Mouse (Mus musculus) limb, embryonic 12.5 days (tissue): ENCODE data around the gene Serinc3. TPM values are rescaled to one million over a fixed set of nuclear protein-coding genes. Genes with fewer than 3 reads are reported as not detected.
A peak's percentile ranks its signal among the peaks of the same experiment; 100 is the strongest.
"Not testable (repeated sequence)": the region's sequence is repeated elsewhere in the genome, so short reads cannot be mapped to it uniquely, and the experiment has no call there.

Experiments
- ATAC-seq: fragments of 200-750 bp; cut with Nextera tagmentation; 2 replicates; pipeline ENCODE4 v1.8.0; 2017; ENCODE audit warnings: low read depth, moderate TSS enrichment; ENCODE audit not compliant: insufficient number of reproducible peaks, insufficient read depth, low FRiP score, low TSS enrichment
- H3K27ac ChIP-seq: fragments of 300-500 bp; sonication (generic); 2 replicates; pipeline ENCODE4 v1.5.1; 2016; ENCODE audit warnings: mild to moderate bottlenecking, moderate library complexity
- H3K27me3 ChIP-seq: fragments of 300-500 bp; sonication (generic); 2 replicates; pipeline ENCODE4 v1.6.1; 2016; ENCODE audit warnings: mild to moderate bottlenecking, moderate library complexity
- H3K36me3 ChIP-seq: fragments of 300-500 bp; sonication (generic); 2 replicates; pipeline ENCODE4 v1.6.1; 2016; ENCODE audit warnings: mild to moderate bottlenecking, moderate library complexity
- H3K4me1 ChIP-seq: fragments of 300-500 bp; sonication (generic); replicated peaks from 2 replicates; pipeline ENCODE4 v1.6.1; 2016
- H3K4me2 ChIP-seq: fragments of 300-500 bp; sonication (generic); 2 replicates; pipeline ENCODE4 v1.6.1; 2016; ENCODE audit warnings: mild to moderate bottlenecking, moderate library complexity
- H3K4me3 ChIP-seq: fragments of 300-500 bp; sonication (generic); replicated peaks from 2 replicates; pipeline ENCODE4 v1.5.1; 2016; ENCODE audit warnings: mild to moderate bottlenecking
- H3K9ac ChIP-seq: fragments of 300-500 bp; sonication (generic); replicated peaks from 2 replicates; pipeline ENCODE4 v1.6.1; 2016; ENCODE audit warnings: mild to moderate bottlenecking, moderate library complexity
- H3K9me3 ChIP-seq: fragments of 300-500 bp; sonication (generic); 2 replicates; pipeline ENCODE4 v1.6.1; 2016; ENCODE audit warnings: mild to moderate bottlenecking, moderate library complexity
- WGBS: fragments of 180-500 bp; shearing (Covaris S2); methylation state at CpG from one replicate; pipeline ENCODE4 v1.1.7; 2016; 5-methylcytosine and 5-hydroxymethylcytosine counted together
- polyA plus RNA-seq: library from polyadenylated mRNA; unstranded; fragments of >200 nt; fragmentation: Nextera tagmentation; extraction: Ambion mirVana; gene quantifications from 2 replicates; pipeline ENCODE4 v1.2.1, GENCODE M21; 2016

The Serinc3 gene
- polyA plus RNA-seq, result 25.4 and 29.0 TPM in 2 replicates

DNA sequence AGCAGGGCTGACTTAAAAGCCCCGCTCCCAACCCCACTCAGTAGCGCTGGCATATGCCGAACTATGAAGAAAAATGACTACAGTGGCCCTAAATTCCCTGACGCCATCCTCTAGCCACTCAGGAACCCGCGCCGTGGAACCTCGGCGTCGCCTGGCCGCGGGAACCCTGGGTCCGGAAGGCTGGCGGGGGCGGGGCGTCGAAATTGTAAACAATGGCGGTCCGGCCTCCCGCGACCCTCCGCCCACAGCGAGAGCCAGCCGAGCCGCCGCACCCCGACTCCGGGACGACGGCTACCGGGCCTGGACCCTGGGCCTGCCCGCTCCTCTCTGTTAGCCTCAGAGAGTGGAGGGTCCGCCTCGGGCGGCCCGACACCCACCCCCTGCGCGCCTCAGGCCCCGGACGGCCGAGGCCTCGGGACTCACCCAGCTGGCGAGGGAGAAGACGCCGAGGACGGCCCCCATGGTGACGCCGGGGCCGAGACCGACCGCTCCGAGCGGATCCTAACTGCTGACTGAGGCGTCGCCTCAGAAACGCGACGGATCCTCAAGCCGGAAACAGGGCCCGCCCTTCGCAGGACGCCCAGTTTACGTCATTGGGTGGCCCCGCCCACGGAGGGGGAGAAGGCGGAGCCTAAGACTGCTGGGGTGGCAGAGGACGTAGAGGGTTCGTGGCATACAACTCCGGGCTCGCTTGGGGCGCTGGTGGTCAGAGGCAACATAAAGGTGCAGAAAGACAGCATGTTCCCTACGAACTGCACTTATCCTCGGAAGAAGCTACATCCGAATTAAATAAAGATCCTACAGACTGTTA lies at the start of gene Serinc3:
Gene Serinc3 (minus strand): TSS at position 557 of the 811 bp plus-strand sequence.
- WGBS, result under 1% methylated on average over 74 of the region's 74 CpGs
- H3K27ac ChIP-seq, result peak within 1 kb of the TSS; percentile 98
- peaks cover 13% of the 10 kb centered on the region; the same call in 1 of the 2 replicates for H3K36me3 ChIP-seq

DNA sequence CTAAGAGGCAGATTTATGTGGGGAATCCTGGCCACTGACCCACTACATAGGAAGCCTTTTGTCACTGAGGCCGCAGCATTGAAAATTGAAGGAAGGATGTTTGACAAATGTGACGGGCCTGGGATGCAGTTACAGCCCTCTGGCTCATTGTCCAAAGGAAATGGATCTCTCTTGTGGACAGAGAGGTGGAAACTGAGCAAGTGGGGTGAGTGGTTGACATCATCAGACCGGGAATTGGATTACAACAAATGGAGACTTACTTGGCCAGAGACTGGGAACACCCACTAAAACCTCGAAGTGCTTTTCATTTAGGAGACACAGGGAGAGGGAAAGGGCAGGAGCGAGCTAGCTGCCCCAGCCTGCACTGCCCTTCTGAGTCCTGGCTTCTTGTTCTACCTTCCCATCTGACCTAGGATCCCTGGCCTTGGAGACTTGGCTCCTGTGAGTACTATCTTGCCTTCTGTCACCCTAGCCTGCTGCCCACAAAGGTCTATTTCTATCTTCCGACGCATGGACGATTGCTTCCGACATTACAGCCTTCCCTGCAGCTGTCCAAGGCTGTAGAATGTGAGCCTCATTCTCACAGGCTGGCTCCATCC lies 48.9 kb upstream of the Serinc3 start:
- Histone ChIP-seq H3K4me1 (peaks cover 35% of the 10 kb centered on the region), H3K4me3 (no peak overlapping the region), H3K36me3 (no peaks in the 10 kb centered on the region), H3K27ac (peak overlapping the region; percentile 71), H3K27me3 (no peaks in the 10 kb centered on the region), H3K9ac (peak overlapping the region; percentile 28), H3K4me2 (no peak overlapping the region), H3K9me3 (no peaks in the 10 kb centered on the region)
- WGBS, result 72% methylated on average over 9 of the region's 9 CpGs
- ATAC-seq, result no peak

More for the DNA sequence above, at the start of gene Serinc3:
- peaks cover 16% of the 10 kb centered on the region for H3K4me1 ChIP-seq
- peak; percentile 97 for ATAC-seq
- 0 out of 2 replicates have a peak, but pooled peaks cover under 1% of the 10 kb centered on the region for H3K9me3 ChIP-seq
- H3K9ac ChIP-seq, result peak within 1 kb of the TSS; percentile 90
- H3K4me3 ChIP-seq, result peak within 1 kb of the TSS; percentile 92
- peak within 1 kb of the TSS; percentile 63 for H3K4me2 ChIP-seq
- no peaks in the 10 kb centered on the region for H3K27me3 ChIP-seq

DNA sequence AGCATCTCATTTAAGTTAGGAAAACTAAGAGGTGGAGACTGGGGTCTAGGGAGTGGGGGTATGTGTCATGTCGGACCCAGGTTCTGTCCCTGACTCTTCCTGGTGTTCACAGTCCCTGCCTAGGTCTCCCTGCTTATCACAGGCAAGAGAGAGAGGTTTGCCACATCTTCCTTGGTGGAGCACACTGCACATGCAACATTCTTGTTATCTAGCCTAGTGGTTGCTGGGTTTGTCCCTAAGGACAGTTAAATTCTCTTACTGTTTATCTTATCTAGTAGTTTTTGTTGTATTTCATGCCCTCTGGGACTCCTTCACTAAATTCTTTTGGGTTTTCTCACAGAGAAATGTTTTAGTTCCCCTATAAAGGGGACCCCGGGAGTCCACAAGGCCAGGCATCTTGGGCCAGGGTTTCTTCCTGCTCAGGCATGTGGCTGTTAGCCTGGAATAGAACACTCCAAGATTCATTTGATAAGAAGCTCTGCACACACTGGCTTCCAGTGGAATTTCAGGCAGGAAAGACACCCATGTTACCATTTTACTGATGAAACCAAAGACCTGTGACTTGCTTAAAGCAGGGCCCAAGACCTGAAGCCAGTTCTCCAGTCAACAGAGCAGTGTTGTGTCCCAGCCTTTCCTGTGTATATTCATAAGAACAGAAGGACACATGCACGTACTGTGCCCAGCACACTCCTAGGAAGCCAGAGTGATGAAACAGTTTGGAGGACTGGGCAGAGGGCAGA lies 48.1 kb upstream of the Serinc3 start:
- Histone ChIP-seq H3K4me2 (no peak overlapping the region), H3K4me3 (no peak overlapping the region), H3K36me3 (no peaks in the 10 kb centered on the region), H3K4me1 (peaks cover 31% of the 10 kb centered on the region), H3K9ac (no peak overlapping the region), H3K27me3 (no peaks in the 10 kb centered on the region), H3K27ac (0 out of 2 replicates have a peak overlapping the region, but pooled peaks have one; percentile 25), H3K9me3 (no peaks in the 10 kb centered on the region)
- 78% methylated on average over 3 of the region's 3 CpGs for WGBS
- no peak for ATAC-seq

DNA sequence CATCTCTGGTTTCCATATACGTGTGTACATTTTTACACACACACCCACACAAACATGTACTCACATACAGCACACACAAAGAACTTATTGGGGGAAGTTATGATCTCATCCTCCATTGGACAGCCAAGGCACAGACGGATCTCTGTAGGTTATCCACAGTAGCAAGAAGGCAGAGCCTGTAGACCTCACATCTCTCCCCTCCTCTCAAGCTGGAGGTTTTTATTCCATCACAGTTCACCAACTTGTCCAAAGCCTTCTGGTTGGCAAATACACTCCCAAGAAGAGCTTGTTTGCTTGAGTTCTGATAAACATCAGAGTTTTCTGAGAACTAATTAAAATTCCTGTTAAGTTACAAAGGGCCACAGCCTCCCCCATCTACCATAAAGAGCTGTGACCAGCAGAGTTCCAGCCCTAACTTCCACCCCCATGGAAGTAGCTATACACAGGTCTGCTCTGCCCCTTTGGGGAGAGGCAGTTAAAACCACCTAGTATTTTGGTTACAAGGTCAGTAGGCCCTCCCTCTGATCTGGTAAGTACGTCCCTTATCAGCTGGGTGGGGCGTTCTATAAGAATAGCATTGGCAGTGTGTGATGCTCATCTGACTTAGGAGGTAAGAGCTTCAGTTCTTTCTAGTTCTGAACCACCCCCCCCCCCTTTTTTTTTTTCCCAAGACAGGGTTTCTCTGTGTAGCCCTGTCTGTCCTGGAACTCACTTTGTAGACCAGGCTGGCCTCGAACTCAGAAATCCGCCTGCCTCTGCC lies 47.1 kb upstream of the Serinc3 start:
- WGBS, result 82% methylated on average over 6 of the region's 6 CpGs
- no peak overlapping the region for H3K4me2 ChIP-seq
- ATAC-seq, result no peak
- H3K4me3 ChIP-seq, result no peak overlapping the region
- H3K9me3 ChIP-seq, result no peaks in the 10 kb centered on the region
- H3K27ac ChIP-seq, result no peak overlapping the region
- no peaks in the 10 kb centered on the region for H3K36me3 ChIP-seq
- no peaks in the 10 kb centered on the region for H3K27me3 ChIP-seq
- no peak overlapping the region for H3K9ac ChIP-seq
- peaks cover 31% of the 10 kb centered on the region for H3K4me1 ChIP-seq

DNA sequence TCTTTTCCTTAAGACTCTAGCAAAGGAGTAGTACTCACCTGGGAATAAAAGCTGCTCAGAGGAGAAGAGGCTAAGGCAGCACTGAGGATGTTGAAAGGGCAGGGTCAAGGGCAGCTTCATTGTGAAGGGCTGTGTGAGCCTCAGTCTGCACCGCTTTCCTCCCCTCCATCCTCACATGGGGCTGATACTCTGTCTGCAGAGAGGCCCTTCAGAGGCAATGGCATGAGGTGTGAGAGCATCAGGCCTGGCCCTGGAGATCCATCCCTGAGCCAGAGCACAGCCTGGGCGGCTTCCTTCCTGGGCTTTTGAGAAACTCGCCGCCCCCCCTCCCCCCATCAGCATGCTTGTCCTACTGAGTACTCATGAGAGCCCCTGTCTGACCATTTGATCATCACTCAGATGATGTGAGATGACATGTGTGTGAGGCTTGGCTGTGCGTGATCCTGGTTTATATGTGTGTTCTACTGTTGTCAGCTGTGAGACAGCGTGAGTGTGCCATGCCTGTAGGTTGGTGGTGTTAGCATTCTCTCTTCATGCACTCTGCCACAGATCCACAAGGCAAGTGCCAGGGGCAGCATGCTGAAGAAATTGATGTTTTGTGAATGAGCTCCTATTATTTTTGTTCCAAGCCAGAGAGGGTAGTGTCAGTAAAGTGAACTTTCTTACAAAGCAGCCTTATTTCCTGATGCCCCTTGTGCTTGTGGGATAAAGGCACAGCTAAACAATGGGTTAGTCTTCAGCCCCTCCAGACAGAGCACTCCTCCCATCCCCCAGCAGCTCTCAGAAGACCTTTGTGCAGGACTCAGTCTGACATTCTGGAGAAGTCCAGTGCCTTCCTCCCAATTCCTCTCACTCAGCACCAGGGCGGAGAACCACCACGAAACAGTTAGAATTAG lies 45.7 kb upstream of the Serinc3 start:
- Histone ChIP-seq H3K9ac (no peak overlapping the region), H3K4me1 (peaks cover 32% of the 10 kb centered on the region), H3K4me3 (no peak overlapping the region), H3K36me3 (no peaks in the 10 kb centered on the region), H3K27ac (no peak overlapping the region; the same call in 1 of the 2 replicates), H3K9me3 (no peaks in the 10 kb centered on the region), H3K4me2 (no peak overlapping the region), H3K27me3 (no peaks in the 10 kb centered on the region)
- WGBS, result 87% methylated on average over 8 of the region's 8 CpGs
- no peak for ATAC-seq

DNA sequence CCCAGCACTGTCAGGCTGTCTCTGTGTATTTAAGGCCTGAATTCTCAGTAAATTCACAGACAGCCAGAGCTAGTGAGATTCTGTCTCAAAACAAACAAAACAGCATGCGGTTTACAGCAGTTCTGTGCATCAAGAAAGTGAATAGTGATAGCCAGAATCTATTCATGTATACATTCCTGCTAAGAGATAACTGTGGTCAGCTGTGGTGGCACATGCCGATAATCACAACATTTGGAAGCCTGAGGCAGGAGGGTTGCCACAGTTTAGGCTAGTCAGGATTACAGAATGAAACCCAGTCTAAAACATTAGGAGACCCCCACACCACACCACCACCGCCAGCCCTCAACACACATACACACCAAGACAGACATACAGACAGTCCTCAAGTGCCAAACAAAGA lies 44.8 kb upstream of the Serinc3 start:
- Histone ChIP-seq H3K4me2 (no peak overlapping the region), H3K36me3 (no peaks in the 10 kb centered on the region), H3K9ac (no peak overlapping the region), H3K4me1 (peaks cover 38% of the 10 kb centered on the region), H3K27ac (no peak overlapping the region), H3K4me3 (no peak overlapping the region), H3K27me3 (no peaks in the 10 kb centered on the region), H3K9me3 (no peaks in the 10 kb centered on the region)
- WGBS, result 92% methylated on average over 3 of the region's 3 CpGs
- no peak for ATAC-seq

DNA sequence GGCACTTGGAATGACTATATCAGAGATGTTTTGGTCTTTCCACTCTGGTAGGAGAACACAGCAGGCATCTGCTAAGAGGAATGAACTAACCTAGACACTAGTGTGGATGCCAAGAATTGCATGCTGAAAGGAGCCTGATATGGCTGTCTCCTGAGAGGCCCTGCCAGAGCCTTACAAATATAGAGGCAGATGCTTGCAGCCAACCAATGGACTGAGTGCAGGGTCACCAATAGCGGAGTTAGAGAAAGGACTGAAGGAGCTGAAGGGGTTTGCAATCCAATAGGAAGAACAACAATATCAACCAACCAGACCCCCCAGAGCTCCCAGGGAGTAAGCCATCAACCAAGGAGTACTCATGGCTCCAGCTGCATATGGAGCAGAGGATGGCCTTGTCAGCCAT lies 43.4 kb upstream of the Serinc3 start:
- H3K9ac ChIP-seq, H3K4me2 ChIP-seq, H3K4me3 ChIP-seq, H3K9me3 ChIP-seq, H3K27ac ChIP-seq, ATAC-seq, H3K36me3 ChIP-seq, H3K27me3 ChIP-seq: not testable (repeated sequence)
- H3K4me1 ChIP-seq, result peaks cover 28% of the 10 kb centered on the region; the same call in 1 of the 2 replicates
- WGBS, result 82% methylated on average over 1 of the region's 1 CpGs

DNA sequence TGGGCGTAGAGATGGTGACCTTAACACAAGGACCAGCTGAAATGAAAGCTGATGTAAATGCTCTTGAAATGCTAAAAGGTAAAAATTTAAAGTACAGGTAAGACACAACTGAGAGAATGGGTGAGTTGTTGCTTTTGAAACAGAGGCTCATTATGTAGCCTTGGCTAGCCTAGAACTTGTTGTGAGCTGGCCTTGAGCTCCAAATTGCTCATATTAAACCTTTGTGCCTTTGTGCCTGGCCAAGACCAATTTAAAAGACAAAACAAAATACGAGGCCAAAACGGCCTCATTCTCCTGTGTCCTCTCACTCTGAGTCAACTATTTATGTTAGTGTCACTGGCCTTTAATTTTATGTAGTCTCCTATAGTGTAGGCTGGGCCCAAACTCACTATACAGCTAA lies 42.0 kb upstream of the Serinc3 start:
- no peak for ATAC-seq
- 69% methylated on average over 3 of the region's 3 CpGs for WGBS
- peaks cover 23% of the 10 kb centered on the region; the same call in 1 of the 2 replicates for H3K4me1 ChIP-seq
- H3K27me3 ChIP-seq, result no peaks in the 10 kb centered on the region
- H3K9me3 ChIP-seq, result no peaks in the 10 kb centered on the region
- no peak overlapping the region for H3K4me3 ChIP-seq
- no peak overlapping the region for H3K27ac ChIP-seq
- H3K4me2 ChIP-seq, result no peak overlapping the region
- H3K9ac ChIP-seq, result no peak overlapping the region
- H3K36me3 ChIP-seq, result no peaks in the 10 kb centered on the region

DNA sequence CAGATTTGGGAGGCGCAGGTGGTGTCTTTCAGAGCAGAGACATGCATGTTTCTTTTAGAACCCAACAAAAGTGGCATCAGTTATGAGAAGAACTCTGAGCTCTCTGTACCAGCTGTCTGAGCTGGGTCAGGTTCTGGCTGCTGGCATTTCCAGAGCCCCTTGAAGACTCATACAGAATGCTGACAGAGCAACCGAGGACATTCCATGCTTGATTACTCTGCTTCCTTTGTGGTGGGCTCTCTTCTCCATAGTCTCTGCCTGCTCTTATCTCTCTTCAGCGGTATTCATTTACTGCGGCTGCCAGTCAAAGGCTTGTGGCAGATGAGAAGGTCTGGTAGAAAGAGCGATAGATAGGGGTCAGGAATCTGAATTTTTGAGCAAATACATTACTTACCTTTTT lies 41.3 kb upstream of the Serinc3 start:
- Histone ChIP-seq H3K9me3 (no peaks in the 10 kb centered on the region), H3K27me3 (no peaks in the 10 kb centered on the region), H3K4me3 (no peak overlapping the region), H3K27ac (no peak overlapping the region; the same call in 1 of the 2 replicates), H3K9ac (0 out of 2 replicates have a peak overlapping the region, but pooled peaks have one; percentile 1), H3K36me3 (no peaks in the 10 kb centered on the region), H3K4me1 (peaks cover 21% of the 10 kb centered on the region; the same call in 1 of the 2 replicates), H3K4me2 (no peak overlapping the region)
- 84% methylated on average over 5 of the region's 5 CpGs for WGBS
- no peak for ATAC-seq

DNA sequence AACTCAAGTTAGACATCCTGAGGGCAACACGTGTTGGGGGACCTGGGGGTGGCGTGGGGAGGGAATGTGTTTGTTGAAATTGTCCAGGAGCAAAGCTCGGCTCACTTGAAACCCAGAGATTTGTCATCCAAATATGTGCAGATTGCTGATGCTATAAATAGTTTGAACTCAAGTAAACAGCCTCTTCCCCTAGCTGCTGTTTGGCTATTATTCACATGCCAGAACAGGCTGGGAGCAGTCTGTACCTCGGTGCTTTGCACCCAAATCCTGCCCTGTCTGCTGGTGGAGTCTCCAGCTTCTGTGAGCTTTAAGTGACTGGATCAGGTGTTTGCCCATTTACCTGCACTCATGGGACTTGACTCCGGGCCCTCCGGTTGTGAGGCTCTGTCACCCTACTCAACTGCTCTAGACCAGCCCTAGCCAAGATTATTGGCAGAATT lies 40.9 kb upstream of the Serinc3 start:
- Histone ChIP-seq H3K4me2 (no peak overlapping the region), H3K4me1 (peaks cover 16% of the 10 kb centered on the region; the same call in 1 of the 2 replicates), H3K9ac (0 out of 2 replicates have a peak overlapping the region, but pooled peaks have one; percentile 1), H3K27ac (no peak overlapping the region; the same call in 1 of the 2 replicates), H3K4me3 (no peak overlapping the region), H3K9me3 (no peaks in the 10 kb centered on the region), H3K36me3 (no peaks in the 10 kb centered on the region), H3K27me3 (no peaks in the 10 kb centered on the region)
- 60% methylated on average over 6 of the region's 6 CpGs for WGBS
- no peak for ATAC-seq
